Mouse (Mus musculus): ENCODE measurements at regions not wholly inside any gene's neighbourhood (a gene's known extent, or its start where the extent isn't known, plus 50 kb on each side); places are given as distances from the start of the nearest gene placed in this dataset.

- H3K27me3 ChIP-seq (ENCODE audit: control insufficient read depth, insufficient read depth, low read length, poor library complexity, severe bottlenecking) = no peaks in the 10 kb centered on the region
- H3K36me3 ChIP-seq (ENCODE audit: control insufficient read depth, insufficient read depth, low read length, poor library complexity, severe bottlenecking) = no peaks in the 10 kb centered on the region
- no peak for TF ChIP-seq EP300 (IDR thresholded peaks at IDR 0.05; ENCODE audit: insufficient read depth, low read depth, low read length)
- TF ChIP-seq POLR2A (IDR thresholded peaks at IDR 0.05; ENCODE audit: insufficient read depth, low read length) = no peak
- no peak for TF ChIP-seq CTCF (IDR thresholded peaks at IDR 0.05; ENCODE audit: low read depth, low read length)
Measured at GRCm38 (mm10) chr13:46104971-46105370, 140.2 kb upstream of the Atxn1 start.

GRCm38 (mm10) chr13:46098621-46099020 is 133.8 kb upstream of the Atxn1 start:
- TF ChIP-seq POLR2A (IDR thresholded peaks at IDR 0.05; ENCODE audit: insufficient read depth, low read length) (no peak), CTCF (IDR thresholded peaks at IDR 0.05; ENCODE audit: low read depth, low read length) (no peak), EP300 (IDR thresholded peaks at IDR 0.05; ENCODE audit: insufficient read depth, low read depth, low read length) (no peak)
- Histone ChIP-seq H3K27ac (ENCODE audit: insufficient read depth, low read length) (no peak overlapping the region), H3K4me3 (ENCODE audit: low read depth, low read length) (no peak overlapping the region), H3K4me1 (ENCODE audit: control insufficient read depth, insufficient read depth, low read length) (no peaks in the 10 kb centered on the region), H3K9ac (ENCODE audit: low read depth, poor library complexity, severe bottlenecking) (no peak overlapping the region), H3K9me3 (replicated peaks; ENCODE audit: control insufficient read depth, insufficient read depth, low read length, poor library complexity, severe bottlenecking) (no peaks in the 10 kb centered on the region), H3K27me3 (ENCODE audit: control insufficient read depth, insufficient read depth, low read length, poor library complexity, severe bottlenecking) (no peaks in the 10 kb centered on the region), H3K36me3 (ENCODE audit: control insufficient read depth, insufficient read depth, low read length, poor library complexity, severe bottlenecking) (no peaks in the 10 kb centered on the region)

More at GRCm38 (mm10) chr13:46104971-46105370, 140.2 kb upstream of the Atxn1 start:
- no peak overlapping the region for H3K9ac ChIP-seq (ENCODE audit: low read depth, poor library complexity, severe bottlenecking)
- no peaks in the 10 kb centered on the region for H3K9me3 ChIP-seq (replicated peaks; ENCODE audit: control insufficient read depth, insufficient read depth, low read length, poor library complexity, severe bottlenecking)
- no peaks in the 10 kb centered on the region for H3K4me1 ChIP-seq (ENCODE audit: control insufficient read depth, insufficient read depth, low read length)
- H3K4me3 ChIP-seq (ENCODE audit: low read depth, low read length) = no peak overlapping the region
- no peak overlapping the region for H3K27ac ChIP-seq (ENCODE audit: insufficient read depth, low read length)

GRCm38 (mm10) chr13:46098131-46098530 is 133.3 kb upstream of the Atxn1 start:
- H3K9me3 ChIP-seq (replicated peaks; ENCODE audit: control insufficient read depth, insufficient read depth, low read length, poor library complexity, severe bottlenecking) = no peaks in the 10 kb centered on the region
- H3K27ac ChIP-seq (ENCODE audit: insufficient read depth, low read length) = no peak overlapping the region
- H3K9ac ChIP-seq (ENCODE audit: low read depth, poor library complexity, severe bottlenecking) = no peak overlapping the region
- no peak for TF ChIP-seq CTCF (IDR thresholded peaks at IDR 0.05; ENCODE audit: low read depth, low read length)
- no peak for TF ChIP-seq POLR2A (IDR thresholded peaks at IDR 0.05; ENCODE audit: insufficient read depth, low read length)
- TF ChIP-seq EP300 (IDR thresholded peaks at IDR 0.05; ENCODE audit: insufficient read depth, low read depth, low read length) = no peak
- H3K27me3 ChIP-seq (ENCODE audit: control insufficient read depth, insufficient read depth, low read length, poor library complexity, severe bottlenecking) = no peaks in the 10 kb centered on the region
- no peak overlapping the region for H3K4me3 ChIP-seq (ENCODE audit: low read depth, low read length)
- no peaks in the 10 kb centered on the region for H3K36me3 ChIP-seq (ENCODE audit: control insufficient read depth, insufficient read depth, low read length, poor library complexity, severe bottlenecking)
- no peaks in the 10 kb centered on the region for H3K4me1 ChIP-seq (ENCODE audit: control insufficient read depth, insufficient read depth, low read length)

GRCm38 (mm10) chr13:46096968-46097367 is 132.2 kb upstream of the Atxn1 start:
- TF ChIP-seq POLR2A (IDR thresholded peaks at IDR 0.05; ENCODE audit: insufficient read depth, low read length) (no peak), CTCF (IDR thresholded peaks at IDR 0.05; ENCODE audit: low read depth, low read length) (no peak), EP300 (IDR thresholded peaks at IDR 0.05; ENCODE audit: insufficient read depth, low read depth, low read length) (no peak)
- Histone ChIP-seq H3K4me1 (ENCODE audit: control insufficient read depth, insufficient read depth, low read length) (no peaks in the 10 kb centered on the region), H3K36me3 (ENCODE audit: control insufficient read depth, insufficient read depth, low read length, poor library complexity, severe bottlenecking) (no peaks in the 10 kb centered on the region), H3K27me3 (ENCODE audit: control insufficient read depth, insufficient read depth, low read length, poor library complexity, severe bottlenecking) (no peaks in the 10 kb centered on the region), H3K9me3 (replicated peaks; ENCODE audit: control insufficient read depth, insufficient read depth, low read length, poor library complexity, severe bottlenecking) (no peaks in the 10 kb centered on the region), H3K27ac (ENCODE audit: insufficient read depth, low read length) (no peak overlapping the region), H3K4me3 (ENCODE audit: low read depth, low read length) (no peak overlapping the region), H3K9ac (ENCODE audit: low read depth, poor library complexity, severe bottlenecking) (no peak overlapping the region)

- H3K27me3 ChIP-seq (ENCODE audit: control insufficient read depth, insufficient read depth, low read length, poor library complexity, severe bottlenecking) = no peaks in the 10 kb centered on the region
- no peaks in the 10 kb centered on the region for H3K9me3 ChIP-seq (replicated peaks; ENCODE audit: control insufficient read depth, insufficient read depth, low read length, poor library complexity, severe bottlenecking)
- no peak for TF ChIP-seq POLR2A (IDR thresholded peaks at IDR 0.05; ENCODE audit: insufficient read depth, low read length)
- TF ChIP-seq CTCF (IDR thresholded peaks at IDR 0.05; ENCODE audit: low read depth, low read length) = no peak
- no peak overlapping the region for H3K27ac ChIP-seq (ENCODE audit: insufficient read depth, low read length)
- no peak overlapping the region for H3K9ac ChIP-seq (ENCODE audit: low read depth, poor library complexity, severe bottlenecking)
- H3K4me3 ChIP-seq (ENCODE audit: low read depth, low read length) = no peak overlapping the region
- H3K4me1 ChIP-seq (ENCODE audit: control insufficient read depth, insufficient read depth, low read length) = no peaks in the 10 kb centered on the region
- H3K36me3 ChIP-seq (ENCODE audit: control insufficient read depth, insufficient read depth, low read length, poor library complexity, severe bottlenecking) = no peaks in the 10 kb centered on the region
Measured at GRCm38 (mm10) chr13:46096416-46096815, 131.6 kb upstream of the Atxn1 start.

- Histone ChIP-seq H3K27me3 (ENCODE audit: control insufficient read depth, insufficient read depth, low read length, poor library complexity, severe bottlenecking) (no peaks in the 10 kb centered on the region), H3K9ac (ENCODE audit: low read depth, poor library complexity, severe bottlenecking) (no peak overlapping the region), H3K27ac (ENCODE audit: insufficient read depth, low read length) (no peak overlapping the region), H3K9me3 (replicated peaks; ENCODE audit: control insufficient read depth, insufficient read depth, low read length, poor library complexity, severe bottlenecking) (0 out of 2 replicates have a peak, but pooled peaks cover 3% of the 10 kb centered on the region), H3K4me3 (ENCODE audit: low read depth, low read length) (no peak overlapping the region), H3K4me1 (ENCODE audit: control insufficient read depth, insufficient read depth, low read length) (no peaks in the 10 kb centered on the region), H3K36me3 (ENCODE audit: control insufficient read depth, insufficient read depth, low read length, poor library complexity, severe bottlenecking) (no peaks in the 10 kb centered on the region)
- TF ChIP-seq CTCF (IDR thresholded peaks at IDR 0.05; ENCODE audit: low read depth, low read length) (no peak), EP300 (IDR thresholded peaks at IDR 0.05; ENCODE audit: insufficient read depth, low read depth, low read length) (no peak), POLR2A (IDR thresholded peaks at IDR 0.05; ENCODE audit: insufficient read depth, low read length) (no peak)
Measured at GRCm38 (mm10) chr13:46092787-46093186, 128.0 kb upstream of the Atxn1 start.

Measured in ES-Bruce4 (cell line).